Mouse (Mus musculus) cerebellum, postnatal 36 days (tissue): Measurements from ENCODE around the gene Zdhhc5.
"Not testable (repeated sequence)": the region's sequence is repeated elsewhere in the genome, so short reads cannot be mapped to it uniquely, and the experiment has no call there.

Experiments
- DNase-seq, 2 experiments: peaks; one replicate each; pipeline ENCODE4 v3.0.0; 2021 to 2022; ENCODE audit warnings: mixed read lengths in 2 of 2

Zdhhc5 gene

DNA sequence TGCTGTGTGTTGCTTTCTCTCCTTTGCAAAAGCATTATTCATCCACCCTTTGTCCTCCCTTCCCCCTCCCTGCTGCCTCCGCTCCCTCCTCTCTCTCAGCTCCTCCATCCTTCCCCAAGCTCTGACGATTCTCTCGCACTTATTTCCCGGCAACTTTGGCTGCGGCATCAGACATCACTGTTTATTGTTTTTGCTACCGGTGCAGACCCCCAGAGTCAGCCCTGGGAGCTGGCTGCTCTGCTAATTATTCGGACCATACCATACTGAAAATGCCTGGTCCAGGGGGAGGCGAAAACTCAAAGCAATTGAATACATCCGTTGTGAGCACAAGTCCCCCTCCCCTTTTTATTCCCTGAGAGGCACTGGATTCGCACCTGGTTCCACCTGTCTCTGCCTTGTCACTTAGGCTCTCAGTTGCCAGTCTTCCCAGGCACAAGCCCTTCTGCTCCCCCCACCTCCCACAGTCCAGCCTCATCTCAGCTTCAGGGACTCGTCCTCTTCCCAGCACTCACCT lies 19.4 kb upstream of the Zdhhc5 start:
- DNase-seq: peak; percentile 43 to 50

DNA sequence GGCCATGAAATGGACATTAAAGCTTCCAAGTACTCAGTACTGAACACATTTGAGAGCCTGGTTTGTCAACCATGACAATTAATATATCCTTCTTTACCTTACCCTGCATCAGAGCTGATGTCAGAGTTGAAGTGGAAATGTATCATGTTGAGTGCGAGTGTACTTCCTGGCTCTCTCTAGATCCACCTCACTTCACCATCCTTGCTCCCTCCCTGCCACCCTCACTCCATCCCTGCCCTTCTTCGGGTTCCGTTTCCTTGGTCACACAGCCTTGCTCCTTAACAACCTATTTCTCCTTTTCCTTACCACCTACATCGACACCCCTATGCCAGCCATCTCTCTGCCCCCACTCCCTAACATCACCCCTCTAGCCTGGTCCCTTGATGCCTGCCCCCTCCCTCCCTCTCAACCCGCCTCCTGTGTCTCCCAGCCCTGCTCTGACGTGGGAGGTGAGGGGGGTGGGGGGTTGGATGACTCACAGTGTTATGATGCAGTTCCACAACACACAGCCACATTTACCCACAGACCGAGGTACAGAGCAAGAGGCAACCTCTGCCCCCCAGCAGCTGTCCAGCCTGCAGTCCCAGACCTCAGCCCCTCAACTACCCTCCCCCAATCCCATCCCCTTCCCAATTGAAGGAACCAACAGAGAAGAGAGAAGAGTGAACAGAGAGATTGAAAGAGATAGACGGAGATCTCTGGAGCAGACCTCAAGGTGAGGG lies 18.8 kb upstream of the Zdhhc5 start, which contains the start of gene Ypel4:
Gene Ypel4, plus strand, starts transcription at position 480 of the 722 bp plus-strand sequence.
- peak; percentile 84 to 87 for DNase-seq

GRCm38 (mm10) chr2:84732394-84732793 lies 17.4 kb upstream of the Zdhhc5 start:
- DNase-seq: no peak

GRCm38 (mm10) chr2:84731206-84731605 lies 16.2 kb upstream of the Zdhhc5 start:
- no peak for DNase-seq

DNA sequence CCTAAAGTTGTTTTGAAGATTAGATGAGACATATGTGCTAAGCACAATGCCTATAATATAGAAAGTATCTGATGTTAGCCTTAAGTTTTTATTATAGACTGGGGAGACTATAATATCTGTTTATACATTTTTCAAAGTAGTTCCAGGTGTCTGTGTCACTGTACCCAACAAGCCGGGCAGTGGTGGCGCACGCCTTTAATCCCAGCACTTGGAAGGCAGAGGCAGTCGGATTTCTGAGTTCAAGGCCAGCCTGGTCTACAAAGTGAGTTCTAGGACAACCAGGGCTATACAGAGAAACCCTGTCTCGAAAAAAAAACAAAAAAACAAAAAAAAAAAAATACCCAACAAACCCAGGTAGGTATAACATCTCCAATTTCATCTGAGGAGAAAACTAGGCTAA lies 13.2 kb upstream of the Zdhhc5 start:
- DNase-seq: not testable (repeated sequence)

- DNase-seq: peak; percentile 94 to 97
Measured at GRCm38 (mm10) chr2:84727172-84727858, 12.3 kb upstream of the Zdhhc5 start, which contains the start of gene Clp1. Clp1 (minus strand) TSS chr2:84727350.

- DNase-seq: no peak
Measured at GRCm38 (mm10) chr2:84726716-84727115, 11.7 kb upstream of the Zdhhc5 start.

- DNase-seq: no peak
Measured at GRCm38 (mm10) chr2:84725770-84726169, 10.8 kb upstream of the Zdhhc5 start.

- no peak for DNase-seq
Measured at GRCm38 (mm10) chr2:84723856-84724255, 8.9 kb upstream of the Zdhhc5 start.

GRCm38 (mm10) chr2:84721182-84721581 lies 6.2 kb upstream of the Zdhhc5 start:
- no peak for DNase-seq

GRCm38 (mm10) chr2:84720718-84721117 lies 5.7 kb upstream of the Zdhhc5 start:
- DNase-seq: no peak

DNA sequence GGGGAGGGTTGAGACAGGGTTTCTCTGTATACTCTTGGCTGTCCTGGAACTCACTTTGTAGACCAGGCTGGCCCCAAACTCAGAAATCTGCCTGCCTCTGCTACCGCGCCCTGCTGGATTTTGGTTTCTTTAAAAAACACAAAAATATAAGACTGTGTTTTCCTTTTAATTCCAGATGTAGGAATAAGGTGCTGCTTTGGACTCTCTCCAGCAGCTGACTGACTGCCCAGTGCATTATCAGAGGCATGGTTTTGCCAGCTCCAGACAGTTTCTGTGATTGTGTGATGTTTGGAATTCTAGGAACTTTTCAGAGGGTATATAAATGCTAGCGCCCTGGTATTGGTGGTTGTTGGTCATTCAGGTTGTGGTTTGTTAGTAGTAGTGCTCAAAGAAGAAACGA lies 2.4 kb upstream of the Zdhhc5 start:
- DNase-seq: no peak

- DNase-seq: peak in 1 of 2 experiments; percentile 21
Measured at GRCm38 (mm10) chr2:84716423-84717355, 1.7 kb upstream of the Zdhhc5 start.

GRCm38 (mm10) chr2:84715562-84716361 lies 782 bp upstream of the Zdhhc5 start:
- DNase-seq: peak; percentile 74 to 75

DNA sequence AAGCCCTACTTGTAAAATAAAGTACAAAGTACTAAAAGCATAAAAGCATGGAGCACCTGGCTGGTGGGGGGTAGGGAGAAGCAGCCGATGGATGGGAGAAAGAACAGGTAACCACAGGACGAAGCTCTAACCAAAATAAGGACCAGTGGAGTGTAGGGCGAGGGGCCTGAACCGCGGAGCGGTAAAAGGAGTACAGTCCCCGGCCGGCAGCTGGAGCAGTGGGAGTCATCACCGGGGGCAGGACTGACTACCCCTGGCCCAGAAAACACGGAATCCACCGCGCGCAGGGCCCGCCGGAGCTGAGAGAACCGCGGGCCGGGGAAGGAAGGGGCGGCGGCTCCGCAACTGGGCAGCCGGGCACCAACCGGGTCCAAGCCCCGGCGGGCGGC lies 564 bp downstream of the Zdhhc5 start:
- no peak for DNase-seq

DNA sequence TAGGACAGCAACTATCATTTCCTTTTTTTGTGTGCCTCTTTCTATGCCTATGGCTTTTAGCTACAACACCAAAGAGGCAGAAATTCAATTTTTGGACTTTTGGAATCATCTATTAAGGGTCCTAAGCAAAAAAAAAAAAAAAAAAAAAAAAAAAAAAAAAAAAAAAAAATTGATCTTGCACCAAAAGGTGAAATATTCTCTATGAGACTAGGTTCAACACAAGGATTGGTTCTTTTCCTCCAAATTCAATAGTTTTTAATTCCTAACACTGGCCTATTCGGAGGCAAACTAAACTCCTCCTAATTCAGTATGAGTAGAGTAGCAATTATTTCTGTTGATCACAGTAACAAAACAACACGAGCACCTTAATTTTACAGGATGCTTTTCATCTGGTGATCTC lies 3.1 kb downstream of the Zdhhc5 start:
- DNase-seq: no peak

DNA sequence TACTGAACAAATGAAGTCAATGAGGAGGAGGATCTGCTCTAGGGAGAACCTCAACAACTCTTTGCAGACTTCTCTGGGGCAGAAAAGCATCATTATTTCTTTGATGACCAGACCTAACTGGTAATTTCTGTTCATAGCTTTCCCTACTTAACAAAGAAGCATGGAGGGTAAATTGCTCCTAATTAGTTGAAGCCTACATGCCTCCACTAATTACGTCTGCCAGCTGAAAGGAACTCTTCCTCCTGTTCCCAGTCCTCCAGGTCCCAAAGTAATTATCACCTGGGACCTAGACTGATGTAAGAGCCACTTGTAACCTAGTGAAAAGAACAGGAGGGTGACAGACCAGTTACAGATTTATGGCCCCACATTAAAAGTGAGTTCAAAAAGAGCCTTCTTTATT lies 7.5 kb downstream of the Zdhhc5 start:
- DNase-seq: no peak

DNA sequence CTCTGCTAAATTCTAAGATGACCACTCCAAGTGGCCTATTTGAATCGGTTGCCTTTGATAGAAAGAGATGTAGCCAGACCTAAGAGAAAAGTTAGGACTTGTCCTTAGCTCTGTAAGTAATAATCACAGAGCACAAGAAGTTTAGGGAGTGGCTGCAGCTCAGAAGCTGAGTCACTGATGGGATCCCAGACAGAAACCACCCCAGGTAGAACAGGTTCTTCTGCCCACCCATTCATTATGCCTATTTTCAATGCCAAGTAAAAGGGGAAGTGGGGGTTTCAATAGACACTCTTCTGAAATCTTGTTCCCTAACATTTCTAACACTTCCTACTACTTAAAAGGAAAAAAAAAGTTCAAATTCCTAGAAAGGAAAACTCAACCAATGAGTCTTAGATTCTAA lies 9.7 kb downstream of the Zdhhc5 start:
- no peak for DNase-seq

GRCm38 (mm10) chr2:84704329-84704728 lies 10.7 kb downstream of the Zdhhc5 start:
- DNase-seq: no peak

DNA sequence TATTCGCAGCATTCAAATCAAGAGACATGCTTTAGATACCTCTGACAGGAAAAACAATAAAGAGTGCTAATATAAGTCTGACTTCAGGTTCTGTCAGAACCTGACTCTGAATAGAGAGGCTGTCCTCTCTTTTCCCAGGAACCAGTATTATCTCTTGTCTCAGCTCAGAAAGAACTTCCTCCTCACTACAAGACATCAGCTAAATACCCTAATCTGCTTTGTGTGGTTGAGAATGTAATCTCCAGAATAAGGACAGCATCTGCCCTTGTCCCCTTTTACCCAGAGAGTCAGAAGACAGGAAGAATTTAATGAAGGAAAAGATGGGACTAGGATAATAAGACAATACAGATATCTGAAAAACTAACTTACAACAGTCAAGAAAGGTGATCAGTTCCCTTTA lies 11.5 kb downstream of the Zdhhc5 start:
- DNase-seq: no peak

GRCm38 (mm10) chr2:84695007-84695695 lies 19.8 kb downstream of the Zdhhc5 start:
- DNase-seq: no peak
